Mouse (Mus musculus): Measurements from ENCODE around the gene Cldn34c3.
"Not testable (repeated sequence)": the region's sequence is repeated elsewhere in the genome, so short reads cannot be mapped to it uniquely, and the experiment has no call there.

Gene Cldn34c3

GRCm38 (mm10) chrX:123793365-123793764 lies at the start of gene Cldn34c3:
TSS of gene Cldn34c3 (plus strand) at chrX:123793665.
- DNase-seq (ENCODE audit: low spot score in 2 of 2) = not testable (repeated sequence)

Data from urinary bladder, adult 18-20 months (tissue).